Mouse (Mus musculus) lung, embryonic 16.5 days (tissue): ENCODE results near the gene Vipr2. TPM values are rescaled to one million over a fixed set of nuclear protein-coding genes. Genes with fewer than 3 reads are reported as not detected.
A peak's percentile ranks its signal among the peaks of the same experiment; 100 is the strongest.

ENCODE experiments used
- ATAC-seq: fragments of 200-750 bp; cut with Nextera tagmentation; 2 replicates; pipeline ENCODE4 v1.8.0; 2017; ENCODE audit warnings: low read depth, mild to moderate bottlenecking, moderate library complexity
- H3K27ac ChIP-seq: fragments of 300-500 bp; sonication (generic); 2 replicates; pipeline ENCODE4 v1.5.1; 2014; ENCODE audit warnings: mild to moderate bottlenecking, control low read depth, low read length
- H3K27me3 ChIP-seq: fragments of 300-500 bp; sonication (generic); 2 replicates; pipeline ENCODE4 v1.6.1; 2014; ENCODE audit warnings: low read depth, low read length, mixed read lengths; ENCODE audit not compliant: control insufficient read depth, insufficient read depth
- H3K36me3 ChIP-seq: fragments of 300-500 bp; sonication (generic); 2 replicates; pipeline ENCODE4 v1.6.1; 2014; ENCODE audit warnings: low read length; ENCODE audit not compliant: control insufficient read depth, insufficient read depth
- H3K4me1 ChIP-seq: fragments of 300-500 bp; sonication (generic); replicated peaks from 2 replicates; pipeline ENCODE4 v1.6.1; 2014; ENCODE audit warnings: low read length, mixed read lengths; ENCODE audit not compliant: control insufficient read depth, insufficient read depth
- H3K4me2 ChIP-seq: fragments of 300-500 bp; sonication (generic); 2 replicates; pipeline ENCODE4 v1.6.1; 2014; ENCODE audit warnings: low read depth, low read length, control low read depth
- H3K4me3 ChIP-seq: fragments of 300-500 bp; sonication (generic); 2 replicates; pipeline ENCODE4 v1.5.1; 2014; ENCODE audit warnings: mild to moderate bottlenecking, low read length, control low read depth
- H3K9ac ChIP-seq: fragments of 300-500 bp; sonication (generic); 2 replicates; pipeline ENCODE4 v1.6.1; 2014; ENCODE audit warnings: low read length, control low read depth
- H3K9me3 ChIP-seq: fragments of 300-500 bp; sonication (generic); 2 replicates; pipeline ENCODE4 v1.6.1; 2016; ENCODE audit warnings: low read length; ENCODE audit not compliant: control insufficient read depth
- WGBS: fragments of 180-500 bp; shearing (Covaris S2); extraction: QIAGEN DNeasy Blood & Tissue Kit; methylation state at CpG from one replicate; pipeline ENCODE4 v1.1.7; 2014; 5-methylcytosine and 5-hydroxymethylcytosine counted together
- polyA plus RNA-seq: library from polyadenylated mRNA; unstranded; fragments of >200 nt; fragmentation: Nextera tagmentation; extraction: Ambion mirVana; gene quantifications from 2 replicates; pipeline ENCODE4 v1.2.1, GENCODE M21; 2015

Gene Vipr2
- polyA plus RNA-seq, 1 experiment from 2014 or later, result 2.9 TPM

- ATAC-seq, result no peak
- 81% methylated on average over 5 of the region's 5 CpGs for WGBS
- no peak overlapping the region for H3K4me3 ChIP-seq
Observed at GRCm38 (mm10) chr12:116116455-116116854, 38.9 kb downstream of the Vipr2 start.

GRCm38 (mm10) chr12:116117352-116117929, 39.9 kb downstream of the Vipr2 start:
- peak; percentile 81 for ATAC-seq
- H3K9ac ChIP-seq, result no peak overlapping the region
- H3K9me3 ChIP-seq, result no peaks in the 10 kb centered on the region
- no peaks in the 10 kb centered on the region for H3K4me1 ChIP-seq
- WGBS, result 37% methylated on average over 5 of the region's 5 CpGs
- H3K4me3 ChIP-seq, result no peak overlapping the region
- no peaks in the 10 kb centered on the region for H3K36me3 ChIP-seq
- no peaks in the 10 kb centered on the region for H3K27me3 ChIP-seq
- H3K27ac ChIP-seq, result no peak overlapping the region
- no peak overlapping the region for H3K4me2 ChIP-seq

More at GRCm38 (mm10) chr12:116116455-116116854, 38.9 kb downstream of the Vipr2 start:
- H3K36me3 ChIP-seq, result no peaks in the 10 kb centered on the region
- no peaks in the 10 kb centered on the region for H3K27me3 ChIP-seq
- no peak overlapping the region for H3K9ac ChIP-seq
- H3K9me3 ChIP-seq, result no peaks in the 10 kb centered on the region
- H3K27ac ChIP-seq, result no peak overlapping the region
- no peaks in the 10 kb centered on the region for H3K4me1 ChIP-seq
- H3K4me2 ChIP-seq, result no peak overlapping the region

GRCm38 (mm10) chr12:116119001-116119400, 41.5 kb downstream of the Vipr2 start:
- H3K4me1 ChIP-seq, result no peaks in the 10 kb centered on the region
- H3K27ac ChIP-seq, result no peak overlapping the region
- no peak for ATAC-seq
- H3K4me2 ChIP-seq, result no peak overlapping the region
- 83% methylated on average over 3 of the region's 3 CpGs for WGBS
- H3K9me3 ChIP-seq, result no peaks in the 10 kb centered on the region
- no peaks in the 10 kb centered on the region for H3K36me3 ChIP-seq
- H3K9ac ChIP-seq, result no peak overlapping the region
- no peak overlapping the region for H3K4me3 ChIP-seq
- no peaks in the 10 kb centered on the region for H3K27me3 ChIP-seq

- Histone ChIP-seq H3K9ac (no peak overlapping the region), H3K9me3 (no peaks in the 10 kb centered on the region), H3K4me1 (no peaks in the 10 kb centered on the region), H3K27me3 (no peaks in the 10 kb centered on the region), H3K4me3 (no peak overlapping the region), H3K27ac (no peak overlapping the region), H3K4me2 (no peak overlapping the region), H3K36me3 (no peaks in the 10 kb centered on the region)
- ATAC-seq, result no peak
- 66% methylated on average over 3 of the region's 3 CpGs for WGBS
Observed at GRCm38 (mm10) chr12:116123786-116124185, 46.3 kb downstream of the Vipr2 start.

GRCm38 (mm10) chr12:116130936-116131335, 53.4 kb downstream of the Vipr2 start:
- H3K36me3 ChIP-seq, result no peaks in the 10 kb centered on the region
- H3K4me2 ChIP-seq, result no peak overlapping the region
- no peak overlapping the region for H3K4me3 ChIP-seq
- H3K27ac ChIP-seq, result no peak overlapping the region
- ATAC-seq, result no peak
- no peaks in the 10 kb centered on the region for H3K4me1 ChIP-seq
- no peak overlapping the region for H3K9ac ChIP-seq
- WGBS, result 78% methylated on average over 7 of the region's 7 CpGs
- no peaks in the 10 kb centered on the region for H3K9me3 ChIP-seq
- no peaks in the 10 kb centered on the region for H3K27me3 ChIP-seq

- H3K27ac ChIP-seq, result no peak overlapping the region
- H3K4me3 ChIP-seq, result no peak overlapping the region
- no peaks in the 10 kb centered on the region for H3K36me3 ChIP-seq
- ATAC-seq, result no peak
- 84% methylated on average over 5 of the region's 5 CpGs for WGBS
- no peaks in the 10 kb centered on the region for H3K4me1 ChIP-seq
- no peak overlapping the region for H3K9ac ChIP-seq
- no peaks in the 10 kb centered on the region for H3K27me3 ChIP-seq
- no peak overlapping the region for H3K4me2 ChIP-seq
- H3K9me3 ChIP-seq, result no peaks in the 10 kb centered on the region
Observed at GRCm38 (mm10) chr12:116132909-116133308, 55.4 kb downstream of the Vipr2 start.

- no peaks in the 10 kb centered on the region for H3K9me3 ChIP-seq
- no peaks in the 10 kb centered on the region for H3K36me3 ChIP-seq
- no peaks in the 10 kb centered on the region for H3K27me3 ChIP-seq
- H3K27ac ChIP-seq, result no peak overlapping the region
- no peak for ATAC-seq
- WGBS, result 85% methylated on average over 4 of the region's 4 CpGs
- no peak overlapping the region for H3K9ac ChIP-seq
- no peaks in the 10 kb centered on the region for H3K4me1 ChIP-seq
- no peak overlapping the region for H3K4me2 ChIP-seq
- H3K4me3 ChIP-seq, result no peak overlapping the region
Observed at GRCm38 (mm10) chr12:116135906-116136305, 58.4 kb downstream of the Vipr2 start.

GRCm38 (mm10) chr12:116138322-116139205, 61.0 kb downstream of the Vipr2 start:
- no peaks in the 10 kb centered on the region for H3K36me3 ChIP-seq
- H3K27ac ChIP-seq, result no peak overlapping the region

GRCm38 (mm10) chr12:116140605-116141004, 63.1 kb downstream of the Vipr2 start:
- H3K9ac ChIP-seq, result no peak overlapping the region
- no peak for ATAC-seq
- no peaks in the 10 kb centered on the region for H3K27me3 ChIP-seq
- H3K36me3 ChIP-seq, result no peaks in the 10 kb centered on the region
- H3K4me3 ChIP-seq, result no peak overlapping the region
- no peak overlapping the region for H3K4me2 ChIP-seq
- WGBS, result 84% methylated on average over 2 of the region's 2 CpGs
- no peak overlapping the region for H3K27ac ChIP-seq
- H3K4me1 ChIP-seq, result no peaks in the 10 kb centered on the region
- H3K9me3 ChIP-seq, result no peaks in the 10 kb centered on the region

More at GRCm38 (mm10) chr12:116138322-116139205, 61.0 kb downstream of the Vipr2 start:
- Histone ChIP-seq H3K27me3 (no peaks in the 10 kb centered on the region), H3K4me3 (no peak overlapping the region), H3K4me2 (no peak overlapping the region), H3K9me3 (no peaks in the 10 kb centered on the region), H3K9ac (no peak overlapping the region), H3K4me1 (no peaks in the 10 kb centered on the region)
- ATAC-seq, result no peak
- WGBS, result 68% methylated on average over 7 of the region's 7 CpGs
